Mouse (Mus musculus) embryo, embryonic 11.5 days (tissue): Measurements from ENCODE around the gene Il17rc.
A peak's percentile ranks its signal among the peaks of the same experiment; 100 is the strongest.

ENCODE experiments used
- DNase-seq: peaks from one replicate; pipeline ENCODE4 v3.0.0-alpha.2; 2012; ENCODE audit warnings: low read depth, low spot score

Gene Il17rc

DNA sequence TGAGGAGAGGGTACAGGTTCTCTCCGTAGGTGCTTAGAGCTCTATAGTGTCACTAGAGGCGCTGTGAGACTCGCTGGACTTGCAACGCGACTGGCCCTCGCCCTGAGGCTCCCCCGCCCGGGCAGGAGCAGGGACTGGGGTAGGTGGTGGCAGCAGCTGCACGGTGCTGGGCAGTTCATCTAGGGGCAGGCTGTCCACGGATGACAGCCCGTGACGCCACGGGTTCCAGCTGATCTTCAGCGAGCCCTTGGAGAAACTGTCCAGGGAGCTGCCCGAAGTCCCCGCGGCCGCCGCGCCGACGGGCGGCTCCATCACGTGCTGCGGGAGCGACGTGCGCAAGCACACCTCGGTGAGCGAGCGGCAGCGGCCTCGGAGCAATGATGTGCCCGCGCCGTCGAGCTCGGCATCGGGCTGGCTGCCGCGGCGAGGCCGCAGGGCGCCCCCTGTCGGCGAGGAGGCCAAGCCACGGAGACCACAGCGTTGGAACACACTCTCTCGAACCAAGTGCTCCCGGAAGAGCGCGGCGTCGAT is 23.1 kb downstream of the Il17rc start:
- peak; percentile 57 for DNase-seq

DNA sequence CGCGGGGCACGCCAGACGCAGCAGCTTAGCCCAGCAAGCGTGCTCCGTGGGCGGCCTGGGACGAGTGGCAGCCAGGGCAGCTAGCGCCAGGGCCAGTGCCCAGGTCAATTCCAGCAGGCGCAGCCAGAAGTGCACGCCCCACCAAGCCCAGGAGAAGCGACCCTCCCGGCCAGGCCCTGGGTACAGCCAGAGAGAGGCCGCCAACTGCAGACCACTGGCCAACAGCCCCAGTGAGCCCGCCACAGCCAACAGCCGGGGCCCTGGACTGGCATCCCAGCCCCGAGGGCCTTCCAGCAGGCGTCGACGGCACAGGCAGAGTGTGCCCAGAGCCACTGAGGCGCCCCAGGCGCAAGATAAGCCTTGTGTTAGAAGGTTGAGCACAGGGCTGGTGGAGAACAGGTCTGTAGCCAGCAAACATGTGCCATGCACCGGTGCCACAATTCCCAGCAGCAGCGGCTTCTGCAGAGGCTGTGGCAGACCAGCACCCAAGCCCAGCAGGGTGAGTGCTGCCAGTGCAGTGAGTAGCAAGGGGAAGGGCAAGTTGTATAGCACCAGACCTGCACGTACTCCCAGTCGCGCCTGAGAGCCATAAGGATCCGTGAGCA is 23.9 kb downstream of the Il17rc start:
- no peak for DNase-seq

GRCm38 (mm10) chr6:113499346-113499745 is 28.1 kb downstream of the Il17rc start:
- DNase-seq, result no peak

- DNase-seq, result no peak
Observed at GRCm38 (mm10) chr6:113501388-113502084, 30.3 kb downstream of the Il17rc start, which contains the start of gene Prrt3. TSS of gene Prrt3 (minus strand) at chr6:113501931.

GRCm38 (mm10) chr6:113502801-113503200 is 31.6 kb downstream of the Il17rc start:
- no peak for DNase-seq

DNA sequence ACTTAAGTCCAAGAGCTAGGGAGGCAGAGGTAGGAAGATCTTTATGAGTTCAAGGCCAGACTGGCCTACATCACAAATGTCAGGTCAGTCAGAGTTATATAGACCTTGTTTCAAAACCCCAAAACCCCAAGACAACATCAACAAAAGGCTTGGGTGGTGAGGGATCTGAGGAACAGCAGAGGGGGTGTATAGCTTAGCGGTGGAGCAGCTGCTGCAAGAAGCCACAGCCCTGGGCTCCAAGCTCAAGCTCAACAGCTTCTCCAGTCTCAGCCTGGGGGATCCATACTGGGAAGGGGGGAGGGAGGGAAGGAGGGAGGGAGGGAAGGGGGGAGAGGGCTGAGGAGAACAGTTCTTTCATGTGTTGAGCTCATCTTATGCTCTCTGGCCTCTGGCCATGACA is 34.5 kb downstream of the Il17rc start:
- no peak for DNase-seq

DNA sequence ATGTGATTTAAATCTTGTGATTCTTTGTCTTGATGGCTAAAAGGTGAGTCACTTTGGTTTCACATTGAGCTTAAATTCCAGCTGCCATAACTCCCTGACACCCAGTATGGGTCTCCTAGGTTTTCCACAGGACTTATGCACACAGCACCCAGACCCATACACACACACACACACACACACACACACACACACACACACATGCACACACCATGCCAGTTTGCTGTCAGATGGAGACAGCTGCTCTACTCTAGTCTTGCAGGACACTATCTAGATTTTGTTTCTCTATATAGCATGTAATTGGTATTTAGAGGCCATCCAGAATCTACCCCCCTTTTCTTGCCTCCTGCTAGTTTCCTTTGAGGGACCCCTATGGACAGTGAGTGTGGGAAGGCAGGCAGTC is 35.9 kb downstream of the Il17rc start:
- no peak for DNase-seq

DNA sequence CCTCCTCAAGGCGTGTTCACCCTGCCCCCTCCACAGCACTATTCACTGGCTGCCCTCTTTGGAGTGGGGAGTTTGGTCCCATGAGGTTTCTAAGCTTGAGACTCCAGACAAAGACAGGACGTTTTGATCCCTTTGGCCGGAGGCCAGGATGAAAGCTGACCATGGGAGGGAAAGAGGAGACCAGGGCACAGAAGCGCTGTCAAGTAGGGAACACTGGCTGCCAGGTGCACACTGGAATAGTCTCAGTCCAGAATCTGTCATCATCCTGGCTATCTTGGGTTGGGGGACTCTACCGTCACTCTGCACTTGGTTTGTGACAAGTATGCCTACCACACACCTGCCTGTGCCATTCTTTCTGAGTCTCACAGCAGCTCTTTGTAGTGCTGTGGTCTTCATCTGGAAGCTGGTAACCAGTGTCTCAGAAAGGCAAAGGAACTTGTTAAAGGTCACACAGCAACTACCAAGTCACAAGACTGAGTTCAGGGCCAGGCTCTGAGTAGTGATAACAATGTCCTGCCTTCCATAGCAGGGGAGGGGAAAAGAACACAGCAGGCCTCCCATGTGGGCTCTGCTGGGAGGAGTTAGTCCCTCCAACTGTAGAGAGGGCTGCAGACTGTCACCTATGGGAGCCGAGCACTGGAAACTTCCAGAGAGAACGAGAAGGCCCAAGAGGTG is 37.2 kb downstream of the Il17rc start:
- DNase-seq, result no peak

GRCm38 (mm10) chr6:113508947-113509280 is 37.7 kb downstream of the Il17rc start:
- DNase-seq, result no peak

GRCm38 (mm10) chr6:113513944-113514343 is 42.7 kb downstream of the Il17rc start:
- no peak for DNase-seq

DNA sequence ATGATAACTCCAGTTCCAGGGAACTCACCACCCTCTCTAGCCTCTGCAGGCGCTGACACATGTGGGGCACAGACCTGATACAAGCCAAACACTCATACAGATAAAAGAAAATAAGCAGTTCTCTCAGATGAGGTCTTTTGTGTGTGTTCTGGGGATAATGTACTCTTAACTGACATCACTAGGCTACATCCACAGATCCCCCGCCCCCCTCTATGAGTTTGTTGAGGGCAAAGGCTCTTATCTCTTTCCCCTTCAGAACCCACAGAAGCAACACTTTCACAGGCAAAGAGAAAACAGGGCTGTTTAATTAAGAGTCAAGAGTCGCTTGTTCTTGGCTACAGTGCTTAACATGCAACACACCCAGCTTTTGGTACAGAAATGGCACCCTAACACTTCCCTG is 43.4 kb downstream of the Il17rc start:
- no peak for DNase-seq

DNA sequence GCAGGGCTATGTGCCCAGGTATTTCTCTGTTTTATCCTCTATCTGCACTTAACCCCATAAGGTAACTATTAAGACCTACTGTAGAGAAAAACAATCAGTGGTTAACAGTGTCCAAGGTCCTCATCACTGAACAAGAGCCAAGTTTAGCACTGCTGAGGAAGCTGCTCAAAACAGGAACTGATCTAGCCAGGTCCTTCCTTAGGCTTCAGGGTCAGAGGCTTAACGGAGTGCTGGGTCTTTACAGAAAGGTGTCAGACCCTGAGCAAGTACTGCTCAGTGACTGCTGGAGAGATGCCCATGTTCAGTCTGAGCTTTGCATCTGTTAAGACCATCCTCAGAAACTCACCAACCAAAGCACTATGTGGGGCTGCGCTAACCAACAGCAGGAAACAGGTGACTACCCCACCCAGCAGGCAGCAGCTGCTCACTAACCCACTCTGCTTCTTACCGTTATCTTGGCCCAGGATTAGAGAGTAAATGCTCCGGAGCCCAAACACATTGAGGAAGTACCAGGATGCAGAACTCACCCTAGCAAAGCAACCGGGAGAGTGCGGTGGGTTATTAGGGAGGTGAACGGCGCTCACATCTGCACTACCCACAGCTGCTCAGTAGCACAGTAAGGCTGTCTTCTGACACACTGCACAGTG is 46.3 kb downstream of the Il17rc start:
- no peak for DNase-seq

DNA sequence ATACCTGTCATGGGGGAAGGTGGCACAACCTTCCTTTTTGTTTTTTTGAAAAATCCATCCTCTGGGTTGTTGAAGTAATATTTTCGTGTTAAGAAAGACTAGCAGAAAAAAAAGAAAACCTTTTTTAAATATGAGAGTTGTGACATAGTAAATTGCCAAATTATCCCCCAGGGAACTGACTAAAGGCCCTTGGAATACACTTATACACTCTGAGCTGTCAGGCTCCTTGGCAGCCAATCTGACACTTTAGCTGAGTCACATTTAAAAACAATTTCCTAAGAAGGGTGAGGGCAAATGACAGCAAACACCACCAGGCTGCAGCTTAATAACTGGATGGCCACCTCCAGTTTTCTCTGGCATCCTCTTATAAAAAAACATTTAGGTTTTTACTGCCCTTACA is 51.1 kb downstream of the Il17rc start:
- no peak for DNase-seq

- no peak for DNase-seq
Observed at GRCm38 (mm10) chr6:113523420-113523819, 52.2 kb downstream of the Il17rc start.

- DNase-seq, result peak; percentile 88
Observed at GRCm38 (mm10) chr6:113530932-113531839, 60.0 kb downstream of the Il17rc start, which contains the start of the genes Emc3 and Fancd2. TSS of gene Emc3 (minus strand) at chr6:113531652. TSS of gene Fancd2 (plus strand) at chr6:113531682.

GRCm38 (mm10) chr6:113531840-113532404 is 60.7 kb downstream of the Il17rc start:
- DNase-seq, result no peak
